Mouse (Mus musculus): ENCODE measurements around the gene Sh3gl3. TPM values are rescaled to one million over a fixed set of nuclear protein-coding genes. Genes with fewer than 3 reads are reported as not detected.

Gene Sh3gl3
- polyA plus RNA-seq (2017; shearing (Covaris generic)), result 1 to 10 TPM; 2.3 to 2.4 TPM

DNA sequence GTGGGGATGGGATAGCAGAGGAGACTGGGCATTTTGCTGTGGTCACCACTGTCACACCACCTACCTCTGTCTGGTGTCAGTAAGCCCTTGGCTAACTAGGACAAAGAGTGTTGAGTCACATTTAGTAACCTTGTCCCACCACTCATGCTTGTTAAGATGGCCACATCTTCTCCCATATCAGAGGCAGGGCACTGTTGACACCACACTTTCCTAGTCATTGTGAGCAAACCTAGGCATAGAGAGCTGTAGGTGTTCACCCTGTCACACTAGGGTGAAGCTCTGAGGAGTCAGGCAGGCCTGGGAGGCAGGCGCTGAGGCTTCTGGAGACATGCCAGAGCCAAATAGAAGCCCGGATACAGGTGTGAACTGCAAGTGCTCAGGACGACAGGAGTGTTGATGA, at the start of gene Sh3gl3:
Gene Sh3gl3 (plus strand): TSS at position 301 of the 400 bp plus-strand sequence.
- no peak for ATAC-seq

- ATAC-seq, result no peak
Measured at GRCm38 (mm10) chr7:82138196-82138595, 35.4 kb upstream of the Sh3gl3 start.

GRCm38 (mm10) chr7:82147151-82147550, 26.5 kb upstream of the Sh3gl3 start:
- ATAC-seq, result no peak

- no peak for ATAC-seq
Measured at GRCm38 (mm10) chr7:82164681-82165080, 9.0 kb upstream of the Sh3gl3 start.

DNA sequence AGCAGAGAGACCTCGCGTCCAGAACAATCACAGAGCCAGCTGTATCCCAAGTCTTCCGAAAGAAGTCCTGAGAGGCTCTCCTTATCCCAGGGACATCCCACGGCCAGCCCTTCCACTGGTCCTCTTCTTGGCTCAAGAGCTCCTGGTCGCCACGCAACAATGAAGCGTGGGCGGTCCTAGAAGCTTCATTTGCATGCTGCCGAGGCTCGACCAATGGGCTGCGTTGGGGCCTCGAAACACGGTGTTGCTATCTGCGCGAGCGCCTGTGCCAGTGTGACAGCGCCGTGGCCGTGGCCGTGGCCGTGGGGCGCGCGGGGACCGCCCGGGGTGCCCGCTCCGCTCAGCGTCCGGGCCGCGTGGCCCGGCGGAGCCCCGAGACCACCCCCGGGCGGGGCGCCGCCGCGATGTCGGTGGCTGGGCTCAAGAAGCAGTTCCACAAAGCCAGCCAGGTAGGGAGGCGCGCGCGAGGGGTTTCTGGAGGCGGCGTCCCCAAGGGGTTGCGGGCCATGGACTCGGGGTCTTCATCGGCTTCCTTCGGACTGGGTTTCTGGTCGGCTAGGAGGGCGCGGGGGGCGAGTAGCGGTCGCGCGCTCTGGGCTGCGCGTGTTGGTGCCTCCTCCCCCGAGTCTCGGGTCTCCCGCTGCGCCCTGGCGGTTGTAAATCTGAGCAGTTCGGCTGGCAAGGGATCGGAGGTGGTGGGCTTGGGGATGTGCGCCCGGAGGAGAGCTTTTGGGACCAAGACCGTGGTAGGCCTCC, 1.1 kb downstream of the Sh3gl3 start:
- peak; percentile 97 for ATAC-seq

- no peak for ATAC-seq
Measured at GRCm38 (mm10) chr7:82175327-82175721, 1.7 kb downstream of the Sh3gl3 start.

- no peak for ATAC-seq
Measured at GRCm38 (mm10) chr7:82176192-82176591, 2.6 kb downstream of the Sh3gl3 start.

DNA sequence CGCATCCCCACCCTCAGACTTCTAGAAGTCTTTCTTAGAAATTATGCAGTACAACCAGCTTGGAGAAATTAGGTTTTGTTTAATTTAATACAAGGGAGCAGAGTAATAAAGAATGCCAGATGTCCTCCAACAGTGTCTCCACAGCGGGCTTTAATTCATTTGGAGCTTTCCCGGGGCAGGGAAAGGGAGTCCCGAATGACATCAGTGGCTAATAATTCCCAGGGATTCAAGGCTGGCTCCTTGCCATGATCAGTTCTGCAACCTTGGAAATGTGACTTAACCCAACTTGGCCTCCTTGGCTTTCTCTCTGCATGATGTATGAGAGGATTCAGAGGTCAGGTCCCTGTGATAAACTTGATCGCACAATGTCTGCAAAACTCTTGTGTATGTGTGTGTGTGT, 3.7 kb downstream of the Sh3gl3 start:
- ATAC-seq, result no peak

GRCm38 (mm10) chr7:82180919-82181318, 7.3 kb downstream of the Sh3gl3 start:
- no peak for ATAC-seq

DNA sequence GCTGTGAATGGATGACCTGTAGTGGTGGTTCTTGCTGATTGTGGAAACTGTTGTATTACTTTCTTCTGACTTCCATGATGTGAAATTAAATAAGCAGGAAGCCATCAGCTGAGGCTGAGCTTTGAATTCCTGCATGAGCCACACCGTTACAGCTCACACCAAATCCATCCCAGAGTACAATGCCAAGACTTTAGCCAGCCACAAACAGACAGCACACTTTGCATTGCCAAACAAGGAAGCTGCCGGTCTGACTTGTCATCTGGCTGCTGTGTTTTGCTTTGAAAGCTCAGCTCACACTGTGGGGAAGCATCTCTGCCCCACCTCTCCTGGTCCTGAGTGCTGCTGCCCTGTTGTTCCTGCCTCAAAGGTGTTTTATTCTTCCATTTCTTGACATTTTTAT, 9.1 kb downstream of the Sh3gl3 start:
- ATAC-seq, result no peak

DNA sequence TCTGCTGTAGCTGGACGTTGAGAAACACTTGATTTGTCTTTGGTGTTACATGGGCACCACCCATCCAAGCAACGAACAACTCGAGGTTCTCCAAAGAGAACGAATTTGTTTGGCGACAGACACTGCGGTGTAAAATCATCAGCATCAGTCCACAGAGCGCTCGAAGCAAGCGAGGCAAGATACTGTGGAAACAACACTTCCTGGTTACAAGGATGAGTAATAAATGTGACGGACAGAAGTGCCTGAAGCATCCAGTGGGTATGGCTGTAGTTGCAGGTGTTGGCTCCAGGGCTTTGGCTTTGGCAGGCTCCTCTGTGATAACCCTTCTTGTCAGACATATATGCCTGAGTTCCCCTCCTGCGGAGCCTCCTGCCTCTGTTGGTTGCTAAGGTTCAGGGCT, 18.0 kb downstream of the Sh3gl3 start:
- ATAC-seq, result peak; percentile 66

GRCm38 (mm10) chr7:82192512-82192911, 18.9 kb downstream of the Sh3gl3 start:
- ATAC-seq, result peak; percentile 81

DNA sequence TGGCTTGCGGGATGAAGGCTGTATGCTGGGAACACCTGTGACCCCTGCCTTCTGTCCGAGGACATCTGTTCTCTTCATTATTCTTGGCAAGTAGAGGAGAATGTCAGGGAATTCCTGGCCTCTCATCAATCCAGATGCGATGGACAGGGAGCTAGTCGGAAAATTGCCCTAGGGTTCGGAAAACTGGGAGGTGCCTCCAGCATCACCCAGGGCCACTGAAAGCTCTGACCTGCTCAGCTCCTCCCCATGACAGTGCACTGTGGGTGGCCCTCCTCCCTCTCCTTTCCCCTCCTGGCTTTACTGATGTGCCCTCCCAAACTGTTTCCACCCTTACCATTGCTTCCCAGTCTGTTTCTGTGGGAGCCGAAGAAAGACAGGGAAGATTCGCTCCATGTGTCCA, 29.5 kb downstream of the Sh3gl3 start:
- ATAC-seq, result no peak

DNA sequence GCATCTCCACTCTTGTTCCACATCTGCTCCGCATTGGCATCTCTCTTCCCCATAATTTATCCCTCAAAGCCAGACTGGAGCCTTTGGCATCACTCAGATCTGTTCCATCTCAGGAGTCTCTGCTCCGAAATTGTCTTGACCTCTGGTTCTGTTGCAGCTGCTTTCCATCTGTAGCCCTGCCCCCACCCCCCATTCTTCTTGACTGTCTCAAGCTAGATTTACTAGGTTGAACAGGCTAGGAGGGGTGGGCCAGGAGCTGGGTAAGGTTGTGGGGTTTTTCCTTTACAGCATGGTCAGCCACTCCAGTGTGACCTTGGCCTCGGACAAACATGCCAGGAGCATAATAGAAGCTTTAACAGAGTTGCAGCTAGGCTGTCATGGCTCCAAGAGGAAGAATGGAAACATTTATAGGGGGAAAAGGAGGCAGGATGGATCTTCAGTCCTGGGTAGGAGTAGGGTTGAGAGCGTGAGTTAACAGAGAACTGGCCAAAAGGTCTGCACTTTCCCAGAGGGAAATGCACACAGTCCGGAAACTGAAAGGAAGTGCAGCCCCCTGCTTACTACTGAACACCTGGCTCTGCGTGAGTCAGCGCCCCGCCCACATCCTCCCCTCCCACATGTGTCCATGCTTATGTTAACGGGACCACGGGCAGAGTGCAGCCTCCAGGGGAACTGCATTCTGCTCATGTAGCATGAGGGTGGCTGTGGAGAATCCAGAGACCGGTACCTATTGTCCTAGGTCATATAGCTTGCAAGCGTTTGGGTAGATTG, 30.6 kb downstream of the Sh3gl3 start:
- ATAC-seq, result peak; percentile 94

GRCm38 (mm10) chr7:82204975-82205374, 31.3 kb downstream of the Sh3gl3 start:
- peak; percentile 56 for ATAC-seq

GRCm38 (mm10) chr7:82206787-82207186, 33.1 kb downstream of the Sh3gl3 start:
- ATAC-seq, result no peak

- ATAC-seq, result no peak
Measured at GRCm38 (mm10) chr7:82221380-82221933, 47.8 kb downstream of the Sh3gl3 start.

DNA sequence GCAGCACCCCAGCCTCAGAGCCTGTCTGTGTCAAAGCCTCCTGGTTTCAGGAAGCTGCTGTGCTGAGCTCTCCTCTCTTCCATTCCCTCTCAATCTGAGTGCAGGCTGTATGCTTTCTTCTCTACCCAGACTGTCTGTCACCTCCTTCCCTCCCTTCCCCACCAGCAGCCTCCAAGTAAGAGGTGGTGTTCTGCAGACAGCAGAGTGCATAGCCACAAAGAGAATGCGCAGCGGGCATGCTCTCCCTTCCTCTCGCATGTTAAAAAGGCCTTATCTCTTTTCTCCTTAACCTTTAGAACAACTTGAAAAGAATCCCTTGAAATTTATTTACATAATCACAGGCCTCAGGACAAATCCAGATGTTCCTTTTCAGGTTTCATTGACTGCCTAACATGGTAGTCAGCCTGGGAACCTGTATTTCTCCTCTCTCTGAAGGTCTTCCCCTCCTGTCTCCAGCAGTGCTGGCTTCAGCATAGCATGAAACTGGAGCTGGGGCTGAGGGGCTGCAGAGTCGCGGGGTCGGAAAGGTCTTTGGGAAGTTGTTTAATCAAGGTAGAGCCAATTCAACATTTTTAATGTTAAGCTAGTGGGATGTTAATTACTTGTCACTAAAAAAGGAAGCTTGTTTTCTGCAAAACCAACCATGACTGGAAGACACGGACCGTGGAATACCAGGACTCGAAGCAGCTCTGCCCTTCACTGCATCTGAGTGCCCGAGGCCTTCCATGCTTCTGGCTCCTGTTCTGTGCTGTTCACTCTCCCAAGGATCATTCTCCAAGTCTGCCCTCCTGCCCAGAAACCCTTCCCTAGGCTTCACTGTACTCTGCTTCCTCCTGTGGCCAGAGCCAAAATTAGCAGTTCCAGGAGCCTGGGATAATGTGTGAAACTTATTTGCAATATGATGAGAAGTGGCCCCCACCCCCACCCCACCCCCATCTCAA, 50.5 kb downstream of the Sh3gl3 start:
- ATAC-seq, result no peak

- ATAC-seq, result no peak
Measured at GRCm38 (mm10) chr7:82233201-82233600, 59.6 kb downstream of the Sh3gl3 start.

DNA sequence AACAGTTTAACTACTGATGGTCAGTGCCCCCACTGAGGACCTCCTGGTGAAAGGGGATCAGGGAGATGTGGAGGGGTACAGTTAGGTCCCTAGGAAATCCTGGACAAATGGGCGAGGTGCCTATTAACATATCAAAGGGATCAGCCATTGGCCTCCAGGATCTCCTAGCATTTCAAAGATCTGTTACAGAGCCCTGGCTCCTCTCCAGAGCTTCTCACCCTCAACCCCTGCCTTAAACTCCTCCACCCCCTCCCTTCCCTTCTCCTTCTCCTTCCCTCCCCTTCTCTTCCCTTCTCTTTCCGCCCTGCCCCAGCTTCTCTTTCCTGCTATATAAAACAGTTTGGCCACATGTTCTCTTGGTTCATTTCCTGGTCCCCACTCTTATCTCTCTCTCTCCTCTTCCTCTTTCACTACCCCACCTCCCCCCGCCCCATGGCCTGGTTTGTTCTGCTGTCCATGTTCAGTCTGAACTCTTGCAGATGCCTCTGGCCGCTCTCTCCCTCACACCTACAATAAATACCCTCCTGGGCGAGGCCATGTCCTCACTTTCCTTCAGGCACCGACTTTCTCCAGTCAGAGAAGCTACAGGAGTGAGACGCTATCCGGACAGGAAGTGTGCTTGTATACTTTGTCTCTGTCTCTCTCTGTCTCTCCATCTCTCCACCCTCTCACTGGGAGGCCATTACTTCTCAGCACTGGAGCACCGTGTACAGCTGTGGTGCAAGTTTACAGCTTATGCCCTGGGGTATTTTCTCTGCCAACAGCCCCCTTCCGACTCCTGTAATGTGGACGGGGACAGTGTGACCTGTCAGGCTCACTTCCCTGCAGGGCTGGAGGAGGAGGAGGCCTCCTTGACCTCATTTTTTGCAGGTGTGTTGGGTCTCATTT, 60.6 kb downstream of the Sh3gl3 start:
- no peak for ATAC-seq

GRCm38 (mm10) chr7:82234898-82235290, 61.3 kb downstream of the Sh3gl3 start:
- ATAC-seq, result no peak

Measured in CD4-positive, CD25-positive, alpha-beta regulatory T cell, adult 4 months (primary cell).